Mouse (Mus musculus) liver, postnatal 0 days (tissue): Measurements from ENCODE around the gene Gatb. TPM values are rescaled to one million over a fixed set of nuclear protein-coding genes. Genes with fewer than 3 reads are reported as not detected.

Experiments used
- ATAC-seq: fragments of 200-750 bp; cut with Nextera tagmentation; 2 replicates; pipeline ENCODE4 v1.8.0; 2017; ENCODE audit warnings: mild to moderate bottlenecking, moderate library complexity
- DNase-seq: peaks from one replicate; pipeline ENCODE4 v3.0.0-alpha.2; 2016
- H3K27ac ChIP-seq: fragments of 300-500 bp; sonication (generic); 2 replicates; pipeline ENCODE4 v1.5.1; 2014; ENCODE audit warnings: antibody characterized with exemption, moderate library complexity, mild to moderate bottlenecking, low read depth
- H3K27me3 ChIP-seq: fragments of 300-500 bp; sonication (generic); 2 replicates; pipeline ENCODE4 v1.6.1; 2014; ENCODE audit warnings: low read length, control low read depth, mixed read lengths; ENCODE audit not compliant: insufficient read depth
- H3K36me3 ChIP-seq: fragments of 300-500 bp; sonication (generic); replicated peaks from 2 replicates; pipeline ENCODE4 v1.6.1; 2014; ENCODE audit warnings: mild to moderate bottlenecking, control low read depth, low read length, moderate library complexity, mixed read lengths; ENCODE audit not compliant: insufficient read depth
- H3K4me1 ChIP-seq: fragments of 300-500 bp; sonication (generic); 2 replicates; pipeline ENCODE4 v1.6.1; 2014; ENCODE audit warnings: antibody characterized with exemption, mild to moderate bottlenecking, control low read depth; ENCODE audit not compliant: insufficient read depth
- H3K4me2 ChIP-seq: fragments of 300-500 bp; sonication (generic); 2 replicates; pipeline ENCODE4 v1.6.1; 2014; ENCODE audit warnings: low read depth, mild to moderate bottlenecking, low read length, moderate library complexity, mixed read lengths
- H3K4me3 ChIP-seq: fragments of 300-500 bp; sonication (generic); 2 replicates; pipeline ENCODE4 v1.5.1; 2014; ENCODE audit warnings: low read depth, low read length
- H3K9ac ChIP-seq: fragments of 300-500 bp; sonication (generic); replicated peaks from 2 replicates; pipeline ENCODE4 v1.6.1; 2014; ENCODE audit warnings: mild to moderate bottlenecking, moderate library complexity
- H3K9me3 ChIP-seq: fragments of 300-500 bp; sonication (generic); 2 replicates; pipeline ENCODE4 v1.6.1; 2016; ENCODE audit warnings: mild to moderate bottlenecking, control low read depth, low read length, mixed read lengths
- CTCF ChIP-seq: sonication (generic); IDR thresholded peaks from 2 replicates; pipeline ENCODE4 v1.5.1; 2016; ENCODE audit warnings: antibody characterized with exemption, low read depth
- EP300 ChIP-seq: IDR thresholded peaks from 2 replicates; pipeline ENCODE4 v1.6.1; 2016; ENCODE audit warnings: antibody characterized with exemption, low read depth, mild to moderate bottlenecking
- WGBS: fragments of 180-500 bp; shearing (Covaris S2); extraction: QIAGEN DNeasy Blood & Tissue Kit; methylation state at CpG from one replicate; pipeline ENCODE4 v1.1.7; 2014; ENCODE audit not compliant: insufficient replicate concordance; 5-methylcytosine and 5-hydroxymethylcytosine counted together
- polyA plus RNA-seq: library from polyadenylated mRNA; unstranded; fragments of >200 nt; fragmentation: Nextera tagmentation; extraction: Ambion mirVana; gene quantifications from 2 replicates; pipeline ENCODE4 v1.2.1, GENCODE M21; 2015

The Gatb gene
- polyA plus RNA-seq, 1 experiment from 2014 or later, result 14.6 TPM

DNA sequence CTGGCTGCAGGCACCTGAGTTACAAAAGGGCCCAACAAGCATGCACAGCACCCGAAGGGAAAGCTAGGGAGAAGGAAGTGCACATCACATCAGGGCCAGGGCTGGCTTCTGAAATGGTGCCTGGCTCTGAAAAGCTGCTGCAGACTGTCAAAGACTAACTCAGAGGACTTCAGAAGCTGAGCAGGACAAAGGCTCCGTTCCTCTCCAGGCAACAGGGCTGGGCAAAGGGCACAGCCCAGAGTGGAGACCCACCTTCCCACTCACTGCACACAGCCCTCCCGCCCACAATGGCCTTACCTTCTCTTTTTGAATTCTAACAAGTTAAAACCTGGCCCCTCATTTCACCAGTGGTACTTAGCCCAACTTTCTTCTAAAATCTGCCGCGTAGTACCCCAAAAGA lies 89.9 kb downstream of the Gatb start:
- no peak for ATAC-seq
- TF ChIP-seq CTCF (no peak), EP300 (no peak)
- 62% methylated on average over 5 of the region's 5 CpGs for WGBS
- H3K36me3 ChIP-seq, result no peaks in the 10 kb centered on the region
- no peak for DNase-seq
- H3K27me3 ChIP-seq, result no peaks in the 10 kb centered on the region
- no peak overlapping the region for H3K27ac ChIP-seq
- no peak overlapping the region for H3K4me2 ChIP-seq
- H3K4me1 ChIP-seq, result no peaks in the 10 kb centered on the region
- H3K9ac ChIP-seq, result no peak overlapping the region
- H3K9me3 ChIP-seq, result no peaks in the 10 kb centered on the region
- H3K4me3 ChIP-seq, result no peak overlapping the region

DNA sequence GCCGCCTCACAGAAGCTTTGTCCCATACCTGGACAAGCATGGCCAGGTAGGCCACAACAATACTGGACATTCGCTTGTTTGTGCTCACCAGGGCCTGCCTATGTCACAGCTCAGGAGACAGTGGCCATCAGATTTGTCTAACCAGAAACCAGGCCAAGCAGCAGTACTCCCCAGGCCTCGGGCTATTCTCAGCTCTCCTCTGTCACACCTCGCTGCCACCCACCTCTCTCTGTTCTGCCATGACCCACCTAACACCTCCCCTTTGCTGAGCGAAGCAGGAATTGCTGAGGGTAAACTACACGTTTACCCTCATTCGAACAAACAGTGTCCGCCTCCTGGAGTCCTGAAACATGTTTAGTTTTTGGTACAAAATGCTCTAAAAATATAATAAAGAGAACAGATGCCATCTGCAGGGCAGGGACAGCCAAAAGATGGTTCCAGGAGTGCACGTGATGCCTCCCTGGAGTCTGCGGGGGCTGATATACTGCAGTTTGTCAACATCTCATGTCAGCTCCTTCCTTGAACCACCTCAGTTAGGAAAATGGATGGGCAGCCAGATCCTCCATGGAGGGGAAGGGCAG lies 90.8 kb downstream of the Gatb start:
- DNase-seq, result no peak
- WGBS, result 75% methylated on average over 10 of the region's 10 CpGs
- H3K27ac ChIP-seq, result no peak overlapping the region
- H3K9me3 ChIP-seq, result no peaks in the 10 kb centered on the region
- H3K36me3 ChIP-seq, result no peaks in the 10 kb centered on the region
- no peak overlapping the region for H3K4me2 ChIP-seq
- no peak overlapping the region for H3K9ac ChIP-seq
- ATAC-seq, result no peak
- no peaks in the 10 kb centered on the region for H3K27me3 ChIP-seq
- TF ChIP-seq CTCF (no peak), EP300 (no peak)
- no peak overlapping the region for H3K4me3 ChIP-seq
- H3K4me1 ChIP-seq, result no peaks in the 10 kb centered on the region

- TF ChIP-seq CTCF (no peak), EP300 (no peak)
- WGBS, result 61% methylated on average over 3 of the region's 3 CpGs
- H3K4me3 ChIP-seq, result no peak overlapping the region
Measured at GRCm38 (mm10) chr3:85666166-85666565, 92.2 kb downstream of the Gatb start.

GRCm38 (mm10) chr3:85666736-85667135 lies 92.8 kb downstream of the Gatb start:
- Histone ChIP-seq H3K36me3 (no peaks in the 10 kb centered on the region), H3K9ac (no peak overlapping the region), H3K27ac (no peak overlapping the region), H3K4me3 (no peak overlapping the region), H3K4me1 (no peaks in the 10 kb centered on the region), H3K9me3 (no peaks in the 10 kb centered on the region), H3K4me2 (no peak overlapping the region), H3K27me3 (no peaks in the 10 kb centered on the region)
- WGBS, result 77% methylated on average over 12 of the region's 12 CpGs
- DNase-seq (no peak), ATAC-seq (no peak)
- TF ChIP-seq CTCF (no peak), EP300 (no peak)

More at GRCm38 (mm10) chr3:85666166-85666565, 92.2 kb downstream of the Gatb start:
- ATAC-seq, result no peak
- no peak for DNase-seq
- Histone ChIP-seq H3K36me3 (no peaks in the 10 kb centered on the region), H3K27me3 (no peaks in the 10 kb centered on the region), H3K27ac (no peak overlapping the region), H3K4me2 (no peak overlapping the region), H3K9ac (no peak overlapping the region), H3K4me1 (no peaks in the 10 kb centered on the region), H3K9me3 (no peaks in the 10 kb centered on the region)

GRCm38 (mm10) chr3:85667683-85668082 lies 93.8 kb downstream of the Gatb start:
- Histone ChIP-seq H3K9me3 (no peaks in the 10 kb centered on the region), H3K9ac (no peak overlapping the region), H3K27ac (no peak overlapping the region), H3K4me3 (no peak overlapping the region), H3K36me3 (no peaks in the 10 kb centered on the region), H3K27me3 (no peaks in the 10 kb centered on the region), H3K4me1 (no peaks in the 10 kb centered on the region), H3K4me2 (no peak overlapping the region)
- ATAC-seq (no peak), DNase-seq (no peak)
- TF ChIP-seq CTCF (no peak), EP300 (no peak)
- WGBS, result 80% methylated on average over 6 of the region's 6 CpGs

GRCm38 (mm10) chr3:85669844-85670243 lies 95.9 kb downstream of the Gatb start:
- Histone ChIP-seq H3K27ac (no peak overlapping the region), H3K9me3 (no peaks in the 10 kb centered on the region), H3K27me3 (no peaks in the 10 kb centered on the region), H3K36me3 (no peaks in the 10 kb centered on the region), H3K9ac (no peak overlapping the region), H3K4me3 (no peak overlapping the region), H3K4me2 (no peak overlapping the region), H3K4me1 (no peaks in the 10 kb centered on the region)
- 79% methylated on average over 6 of the region's 6 CpGs for WGBS
- no peak for DNase-seq
- no peak for ATAC-seq
- TF ChIP-seq CTCF (no peak), EP300 (no peak)

DNA sequence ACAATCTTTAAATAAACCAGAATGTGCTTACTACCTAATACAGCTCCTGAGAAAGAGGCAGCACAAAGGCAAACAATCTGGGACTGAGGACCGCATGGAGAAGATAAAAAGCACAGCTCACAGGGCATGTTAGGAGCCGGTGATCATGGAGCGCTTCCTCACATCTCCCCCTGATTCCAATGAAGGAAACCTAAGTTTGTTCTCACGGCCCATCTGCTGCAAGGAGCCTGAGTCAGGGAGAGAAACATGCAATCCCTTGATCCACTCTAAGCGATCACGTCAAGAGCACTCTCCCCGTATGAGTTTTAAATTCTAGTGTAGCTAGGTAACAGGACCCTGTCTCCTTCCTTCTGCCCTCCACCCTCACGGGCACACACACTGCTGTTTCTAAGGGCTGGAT lies 103.2 kb downstream of the Gatb start:
- DNase-seq, result no peak
- no peak overlapping the region for H3K27ac ChIP-seq

More for the DNA sequence above, 103.2 kb downstream of the Gatb start:
- H3K9me3 ChIP-seq, result no peaks in the 10 kb centered on the region
- H3K4me1 ChIP-seq, result no peaks in the 10 kb centered on the region
- H3K36me3 ChIP-seq, result no peaks in the 10 kb centered on the region
- H3K4me3 ChIP-seq, result no peak overlapping the region
- no peak overlapping the region for H3K4me2 ChIP-seq
- ATAC-seq, result no peak
- TF ChIP-seq CTCF (no peak), EP300 (no peak)
- no peaks in the 10 kb centered on the region for H3K27me3 ChIP-seq
- no peak overlapping the region for H3K9ac ChIP-seq
- WGBS, result 76% methylated on average over 8 of the region's 8 CpGs
